Mouse (Mus musculus) gastrocnemius, postnatal 10 days (tissue): ENCODE results near the gene Itsn1. TPM values are rescaled to one million over a fixed set of nuclear protein-coding genes. Genes with fewer than 3 reads are reported as not detected.

Experiments used
- DNase-seq: peaks from one replicate; pipeline ENCODE4 v3.0.0; 2021; ENCODE audit warnings: mixed read lengths
- total RNA-seq, 2 experiments: library from RNA; stranded (reverse); gene quantifications; 2 replicates each; pipeline ENCODE4 v1.2.3; 2021

The Itsn1 gene
- total RNA-seq, 2 experiments from 2014 or later: 60.2 to 81.2 TPM

DNA sequence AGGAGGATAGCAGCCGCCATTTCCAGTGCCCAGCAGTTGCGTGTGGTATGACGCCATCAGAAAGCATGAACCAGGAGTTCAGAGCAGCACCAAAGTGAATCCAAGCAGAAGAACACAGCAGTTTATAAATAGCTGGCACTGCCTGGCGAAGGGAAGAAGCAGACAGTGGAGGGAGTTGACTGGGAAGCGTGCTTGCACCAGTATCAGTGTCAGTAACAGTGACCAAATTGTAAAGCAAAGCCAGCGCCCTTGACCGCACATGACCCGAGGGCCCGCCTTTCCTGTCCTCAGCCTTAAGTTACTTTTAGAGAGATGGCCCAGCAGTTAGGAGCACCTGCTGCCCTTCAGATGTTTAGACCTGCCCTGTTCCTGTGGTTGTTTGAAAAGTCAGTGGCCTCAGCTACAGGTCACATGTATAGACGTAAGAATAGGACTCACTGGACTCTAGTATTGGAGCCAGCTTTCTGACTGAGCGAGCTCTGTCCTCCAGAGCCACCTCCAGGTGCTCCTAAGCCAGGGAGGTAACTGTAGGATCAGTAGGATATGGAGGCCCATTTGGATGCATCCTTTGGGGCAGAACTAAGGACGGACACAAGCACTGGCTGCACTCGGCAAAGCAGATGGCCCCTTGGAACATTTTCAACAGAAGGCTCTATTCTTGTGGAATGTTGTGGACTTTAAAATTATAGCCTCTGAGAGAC, 118.6 kb downstream of the Itsn1 start:
- DNase-seq: peak; percentile 31

DNA sequence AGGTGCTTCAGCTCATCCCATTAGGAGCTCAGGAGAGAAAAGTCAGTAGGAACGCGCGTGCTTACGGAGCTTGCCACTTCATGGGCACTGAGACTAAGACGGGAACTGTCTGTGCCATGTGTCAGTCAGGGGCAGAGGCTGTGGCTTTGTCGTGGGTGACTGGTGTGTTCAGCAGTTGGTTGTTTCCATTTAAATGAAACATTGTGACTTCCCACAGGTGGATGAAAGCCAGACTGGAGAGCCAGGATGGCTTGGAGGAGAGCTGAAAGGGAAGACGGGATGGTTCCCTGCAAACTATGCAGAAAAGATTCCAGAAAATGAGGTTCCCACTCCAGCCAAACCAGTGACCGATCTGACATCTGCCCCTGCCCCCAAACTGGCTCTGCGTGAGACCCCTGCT, 119.4 kb downstream of the Itsn1 start:
- no peak for DNase-seq

DNA sequence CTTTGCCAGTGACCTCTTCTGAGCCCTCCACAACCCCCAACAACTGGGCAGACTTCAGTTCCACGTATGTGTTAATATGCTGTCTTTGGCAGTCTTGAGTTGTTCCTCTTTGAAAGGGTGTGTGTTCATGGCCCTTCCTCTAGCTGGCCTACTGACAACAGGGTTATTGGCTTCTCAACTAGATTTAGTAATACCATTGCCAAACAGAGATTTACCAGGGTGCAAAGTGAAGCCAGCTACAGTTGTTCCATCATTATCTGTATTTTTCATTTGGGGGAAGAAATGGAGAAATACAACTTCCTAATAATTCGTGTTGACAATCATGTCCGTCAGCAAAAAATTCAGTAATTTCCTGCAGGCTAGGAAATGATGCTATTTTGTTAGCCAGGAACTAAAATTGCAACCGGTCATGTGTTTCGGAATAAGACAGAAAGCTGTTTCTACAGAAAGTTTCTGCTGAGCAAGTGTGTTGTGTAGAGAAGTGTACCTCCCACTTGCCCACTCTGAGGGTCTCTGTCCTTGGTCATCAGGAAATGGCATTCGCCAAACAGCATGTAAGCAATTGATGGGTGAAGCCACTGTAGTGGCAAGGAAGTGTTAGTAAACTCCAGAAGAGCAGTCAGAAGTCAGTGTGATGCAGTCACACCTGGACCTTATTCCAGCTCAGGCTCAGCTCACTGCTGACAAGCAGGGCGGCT, 120.0 kb downstream of the Itsn1 start:
- DNase-seq: no peak

DNA sequence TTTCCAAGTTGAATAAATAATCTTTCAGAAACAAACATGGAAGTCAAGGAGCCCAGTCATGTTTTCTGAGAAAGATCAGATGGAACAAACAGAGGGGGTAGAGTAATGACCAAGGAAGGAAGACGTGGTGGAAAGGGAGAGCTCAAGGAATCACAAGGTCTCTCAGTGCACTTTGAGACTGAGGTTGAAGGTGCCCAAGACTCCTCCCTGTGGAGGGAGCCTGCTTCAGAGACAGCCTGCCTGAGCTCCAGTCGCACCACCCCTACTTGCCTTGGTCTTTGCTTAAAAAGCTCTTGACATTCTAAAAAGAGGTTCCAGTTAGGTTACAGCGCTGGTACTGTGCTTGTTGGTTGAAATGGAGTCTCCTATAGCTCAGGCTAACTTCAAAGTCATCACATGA, 121.1 kb downstream of the Itsn1 start:
- DNase-seq: no peak

DNA sequence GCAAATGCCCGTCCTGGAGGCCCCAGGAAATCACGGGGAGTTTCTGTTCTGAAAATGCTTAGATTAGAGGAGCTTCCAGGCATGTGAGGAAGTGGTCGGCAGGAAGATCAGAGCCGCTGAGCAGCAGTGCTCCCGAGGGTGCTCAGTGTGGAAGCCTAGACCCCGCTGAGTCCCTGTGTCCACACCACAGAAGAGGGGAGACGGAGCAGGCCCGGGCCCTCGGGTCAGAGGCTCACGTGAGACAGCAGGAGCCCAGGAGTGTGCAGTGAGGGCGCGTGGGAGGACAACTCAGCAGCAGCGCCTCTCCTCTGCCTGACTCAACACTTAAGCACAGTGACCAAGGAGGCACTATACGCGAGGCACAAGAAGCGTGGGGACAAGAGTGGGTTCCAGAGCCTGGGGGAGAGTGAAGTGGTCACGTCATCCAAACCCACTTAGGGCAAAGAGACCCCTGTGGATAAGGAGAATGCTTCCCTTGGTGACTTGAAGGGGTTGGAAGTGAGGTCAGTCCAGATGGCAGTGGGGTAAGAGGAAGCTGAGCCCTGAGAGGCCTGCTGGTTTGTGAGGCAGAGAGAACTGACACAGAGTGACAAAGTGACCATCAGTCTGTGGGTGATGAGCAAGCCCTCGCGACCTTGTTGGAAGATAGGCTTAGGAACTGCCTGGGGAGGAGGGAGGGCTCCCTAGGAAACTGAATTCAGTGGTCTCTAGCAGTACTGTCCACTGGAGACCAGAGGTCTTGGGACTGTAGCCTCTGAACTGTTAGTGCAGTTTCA, 122.6 kb downstream of the Itsn1 start:
- no peak for DNase-seq

DNA sequence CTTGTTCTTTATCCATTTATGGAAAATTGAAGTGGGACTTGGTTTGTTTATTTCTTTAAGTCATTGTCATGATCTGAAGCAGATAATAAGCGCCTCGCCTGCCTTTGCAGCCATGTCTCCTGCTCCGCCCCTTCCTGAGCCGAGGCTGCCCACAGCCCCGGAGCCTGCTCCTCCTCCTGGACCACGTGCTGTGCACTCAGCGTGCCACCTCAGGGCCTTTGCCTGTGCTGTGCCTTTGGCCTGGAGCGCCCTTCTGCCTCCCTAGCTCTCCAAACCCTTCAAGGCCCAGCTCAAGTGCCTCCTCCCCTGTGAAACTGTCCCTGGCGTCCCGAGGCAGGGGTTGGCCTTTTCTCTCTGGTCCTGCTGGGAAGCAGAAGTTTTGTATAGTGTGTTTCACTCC, 123.7 kb downstream of the Itsn1 start:
- DNase-seq: no peak

DNA sequence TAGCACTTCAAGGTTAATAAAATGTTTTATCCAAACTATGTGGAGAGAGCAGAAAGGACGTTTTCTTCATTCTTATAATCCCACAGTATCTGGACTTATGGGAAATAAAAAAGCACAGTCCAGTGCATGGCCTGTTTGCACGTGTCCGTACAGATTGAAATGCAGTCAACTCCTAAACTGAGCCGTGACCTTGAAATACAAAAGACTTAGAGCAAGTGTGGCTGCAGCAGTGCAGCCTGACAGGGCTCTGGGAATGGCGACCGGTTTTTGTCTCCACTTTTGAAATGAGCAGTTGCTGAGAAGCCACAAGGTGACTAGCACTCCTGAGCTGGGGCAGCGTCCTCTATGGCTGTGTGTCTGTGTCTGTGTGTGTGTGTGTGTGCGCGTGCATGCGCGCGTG, 124.1 kb downstream of the Itsn1 start:
- DNase-seq: no peak

DNA sequence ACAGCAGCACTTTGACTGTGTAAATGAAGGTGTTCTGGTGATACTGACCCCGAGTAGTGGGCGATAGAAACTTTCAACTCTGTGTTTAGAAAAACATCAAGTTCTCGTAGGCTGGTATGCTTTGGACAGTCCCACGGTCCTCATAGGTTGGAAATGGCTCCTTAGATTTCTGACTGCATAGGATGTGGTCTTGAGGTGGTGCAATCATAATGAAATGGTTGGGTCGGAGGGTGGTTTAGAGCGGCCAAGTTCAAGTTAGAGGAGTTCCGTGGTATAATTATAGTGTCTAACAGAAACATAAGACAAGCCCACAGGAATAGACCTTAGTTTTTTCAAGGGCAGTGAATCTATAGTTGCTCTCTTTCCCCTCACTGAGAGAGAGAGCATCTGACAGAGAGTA, 129.6 kb downstream of the Itsn1 start:
- DNase-seq: no peak

DNA sequence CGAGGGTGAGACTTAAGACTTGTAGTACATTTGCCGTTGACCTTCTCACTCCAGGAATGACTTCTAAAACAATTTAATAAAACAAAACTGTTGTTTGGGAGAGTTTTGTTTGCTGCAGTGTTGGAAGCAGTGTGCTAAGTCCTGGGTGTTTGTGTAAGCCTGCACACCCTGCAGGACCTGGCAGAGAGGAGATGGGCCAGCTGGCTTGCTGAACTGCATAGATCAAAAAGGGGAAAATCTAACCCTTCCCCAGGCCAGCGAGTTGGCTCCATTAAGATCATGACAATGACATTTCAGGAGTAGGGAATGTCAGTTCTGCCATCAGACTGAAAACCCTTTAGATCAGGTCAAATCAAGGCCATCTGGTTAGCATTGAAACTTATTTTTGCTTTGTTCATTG, 130.1 kb downstream of the Itsn1 start:
- DNase-seq: no peak

DNA sequence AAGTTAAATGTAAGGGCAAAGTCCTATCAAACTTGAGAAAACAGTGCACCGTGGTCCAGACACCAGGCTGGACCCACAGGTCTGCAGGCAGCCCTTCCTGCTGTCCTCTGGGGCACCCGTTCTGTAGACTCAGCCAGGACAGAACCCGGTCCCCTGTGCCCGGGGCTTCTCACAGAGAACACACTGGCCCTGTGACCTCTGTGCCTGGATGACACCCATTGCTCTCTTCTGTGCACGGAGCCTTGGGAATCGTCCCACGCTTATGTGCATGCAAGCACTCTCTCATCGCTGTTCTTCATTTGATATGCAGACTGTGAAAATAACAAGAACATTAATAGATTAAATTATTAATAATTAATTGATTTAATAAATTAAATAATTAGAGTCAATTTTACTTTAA, 130.9 kb downstream of the Itsn1 start:
- no peak for DNase-seq

DNA sequence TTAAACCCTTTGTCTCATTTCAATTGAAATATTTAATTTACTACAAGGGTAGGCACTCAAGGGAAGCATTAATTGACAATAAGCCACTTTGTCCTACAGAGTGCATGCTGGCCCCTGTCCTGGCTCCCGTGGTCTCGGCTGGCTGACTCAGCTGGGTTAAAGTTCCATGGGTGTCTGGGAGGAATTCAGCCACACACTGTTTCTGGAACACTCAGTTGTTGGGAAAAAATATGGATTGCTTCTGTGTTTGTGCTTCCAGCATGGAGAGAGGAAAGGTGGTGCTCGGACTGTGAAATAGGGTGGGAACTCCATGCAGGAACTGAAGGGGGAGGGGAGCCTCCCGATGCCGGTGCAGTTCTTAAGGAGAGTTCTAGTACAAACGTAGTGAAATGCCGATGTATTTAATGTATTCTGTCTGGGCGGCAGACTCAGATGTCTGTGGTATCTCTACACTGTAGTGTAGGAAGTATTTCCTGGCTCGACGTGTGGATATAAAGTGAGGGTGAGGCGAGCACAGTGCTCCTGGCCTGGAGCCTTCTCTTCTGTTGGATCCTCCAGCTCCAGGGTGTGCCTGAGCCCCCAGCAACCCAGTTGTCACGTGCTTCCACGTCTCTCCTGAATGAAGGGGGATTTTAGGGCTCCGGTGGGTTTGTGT, 131.5 kb downstream of the Itsn1 start:
- DNase-seq: no peak

DNA sequence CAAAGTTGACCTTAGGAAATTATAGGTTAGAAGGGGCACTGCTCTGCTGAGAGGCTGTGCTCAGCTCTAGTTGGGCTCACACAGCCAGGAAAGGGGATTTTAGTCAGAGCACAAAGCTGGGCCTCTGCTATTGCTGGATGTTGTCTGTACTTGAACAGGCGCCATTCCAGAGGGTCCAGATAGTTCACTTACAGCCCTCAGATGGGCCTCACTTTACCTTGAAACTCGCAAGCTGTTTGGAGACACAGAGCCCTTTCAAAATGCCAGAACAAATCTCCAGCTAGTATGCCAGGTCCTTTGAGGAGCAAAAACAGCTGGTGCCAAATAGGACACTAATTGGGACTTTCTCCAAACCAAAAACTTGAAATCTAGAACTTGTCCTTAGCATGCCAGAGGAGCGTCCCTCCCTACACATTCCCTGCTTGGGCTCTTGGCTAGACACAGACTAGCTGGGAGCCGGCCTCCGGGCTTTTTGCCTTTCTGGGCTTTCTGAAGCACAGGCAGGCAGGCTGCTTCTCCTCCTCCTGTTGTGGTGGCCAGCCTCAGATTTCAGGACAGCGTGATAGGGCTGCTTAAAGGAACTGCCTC, 132.8 kb downstream of the Itsn1 start:
- DNase-seq: peak; percentile 70

DNA sequence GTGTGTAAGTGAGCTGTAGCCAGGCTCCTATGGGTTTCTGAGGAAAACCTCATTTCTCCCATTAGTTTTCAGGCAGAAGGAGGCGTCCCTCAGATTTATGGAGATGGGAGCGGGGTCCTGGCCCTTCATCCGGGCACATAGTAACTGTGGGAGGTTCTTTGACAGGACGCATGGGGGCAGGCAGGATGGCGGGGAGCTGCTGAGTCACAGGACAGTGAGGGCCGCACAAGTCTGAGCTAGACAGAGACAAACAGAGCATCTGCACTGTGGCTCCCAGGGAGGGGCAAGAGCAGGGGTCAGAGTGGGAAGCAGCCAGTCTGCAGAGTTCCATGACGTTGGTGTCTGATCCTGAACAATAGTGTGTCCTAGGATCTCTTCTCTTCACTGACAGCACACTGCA, 133.8 kb downstream of the Itsn1 start:
- DNase-seq: peak; percentile 44

DNA sequence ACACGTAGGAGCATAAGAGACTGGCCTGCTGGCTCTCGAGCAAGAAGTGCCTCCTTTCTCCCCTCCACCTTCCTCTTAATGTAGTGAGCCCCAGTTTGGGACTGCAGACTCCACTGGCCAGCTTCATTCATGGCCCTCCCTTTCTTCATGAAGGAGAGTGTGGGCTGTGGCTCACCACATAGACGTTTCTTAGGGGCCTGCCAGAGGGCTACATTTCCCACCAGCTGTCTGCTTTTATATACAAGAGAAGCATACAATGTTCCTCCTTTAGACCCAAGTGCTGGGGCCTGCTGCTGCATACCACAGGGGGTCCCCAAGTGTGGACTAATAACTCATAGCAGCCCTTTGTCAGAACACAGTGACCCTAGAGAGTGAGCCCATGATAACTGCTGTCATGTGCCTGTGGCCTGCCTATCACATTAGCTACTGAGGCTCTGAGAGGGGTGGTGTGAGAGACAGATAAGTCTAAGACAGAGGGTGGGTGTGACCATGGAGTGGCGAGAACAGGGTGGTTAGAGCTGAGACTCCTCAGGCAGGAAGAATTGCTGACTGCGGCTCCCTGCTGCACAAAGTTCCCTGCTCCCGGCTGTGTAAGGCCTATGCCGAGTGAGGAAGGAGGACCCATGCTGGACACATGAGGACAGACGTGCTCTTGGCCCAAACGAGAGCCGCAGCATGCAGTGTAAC, 135.7 kb downstream of the Itsn1 start:
- DNase-seq: no peak

DNA sequence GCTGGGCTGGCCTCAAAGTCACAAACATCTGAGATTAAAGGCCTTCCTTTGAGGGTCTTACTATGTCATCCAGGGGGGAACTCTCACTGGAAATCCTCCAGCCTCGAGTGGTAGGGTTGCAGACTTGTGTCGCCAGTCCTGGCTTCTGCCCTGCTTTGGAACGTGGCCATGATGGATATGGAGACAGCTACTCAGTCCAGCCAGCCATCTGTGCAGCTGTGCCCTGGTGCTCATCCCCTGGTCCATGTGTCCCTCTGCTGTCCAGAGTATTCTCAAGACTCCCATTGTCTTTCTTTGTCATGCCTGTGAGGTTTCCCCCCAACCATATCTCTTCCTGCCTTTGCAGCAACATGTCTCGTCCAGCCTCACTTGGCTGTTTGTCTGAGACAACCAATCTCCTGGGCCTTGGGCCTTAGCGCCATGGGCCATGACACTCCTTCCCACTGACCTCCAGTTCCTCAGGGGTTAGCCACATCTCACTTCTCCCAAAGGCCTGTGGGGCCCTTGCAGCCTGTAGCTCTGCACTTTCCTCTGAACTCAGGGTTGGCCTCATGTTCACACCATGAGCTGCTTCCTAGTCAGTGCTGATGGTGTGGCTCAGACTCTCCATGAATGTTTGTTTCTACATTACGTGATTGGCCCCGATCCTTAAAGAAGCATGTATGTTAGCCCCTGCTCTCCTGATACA, 136.6 kb downstream of the Itsn1 start:
- peak; percentile 58 for DNase-seq

DNA sequence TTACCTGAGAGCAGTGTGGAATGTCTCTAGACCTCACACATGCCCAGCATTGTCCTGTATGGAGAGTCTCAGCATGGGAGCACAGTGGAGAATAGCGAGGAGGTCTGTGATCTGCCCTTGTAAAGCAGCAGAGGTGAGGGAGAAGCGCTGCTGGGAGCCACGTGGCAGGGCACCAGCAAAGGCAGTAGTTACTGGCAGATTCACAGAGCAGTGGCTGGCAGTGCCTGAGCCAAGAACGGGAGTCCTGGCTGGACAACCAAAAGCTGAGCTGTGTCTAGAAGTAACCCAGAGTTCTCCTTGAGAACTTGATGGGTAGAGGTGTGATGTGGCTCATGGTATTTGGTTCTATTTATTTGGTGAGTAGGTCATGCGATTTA, 137.2 kb downstream of the Itsn1 start:
- peak; percentile 55 for DNase-seq

DNA sequence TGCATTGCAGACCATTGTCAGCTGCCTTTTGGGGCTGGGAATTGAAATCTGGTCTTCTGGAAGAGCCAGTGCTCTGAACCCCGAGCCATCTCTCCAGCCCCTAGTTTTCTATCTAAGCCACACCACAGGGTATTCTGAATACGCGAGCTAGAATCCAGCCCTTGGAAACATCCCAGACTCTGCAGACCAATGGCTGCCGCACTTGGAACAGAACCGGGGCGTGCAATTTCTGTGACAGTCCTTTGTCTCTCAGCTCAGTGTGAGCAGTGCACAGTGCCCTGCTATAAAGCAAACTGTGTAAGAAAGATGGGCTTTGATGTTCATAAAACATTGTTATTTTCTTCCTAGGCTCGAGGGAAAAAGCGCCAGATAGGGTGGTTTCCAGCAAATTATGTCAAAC, 138.6 kb downstream of the Itsn1 start:
- no peak for DNase-seq

DNA sequence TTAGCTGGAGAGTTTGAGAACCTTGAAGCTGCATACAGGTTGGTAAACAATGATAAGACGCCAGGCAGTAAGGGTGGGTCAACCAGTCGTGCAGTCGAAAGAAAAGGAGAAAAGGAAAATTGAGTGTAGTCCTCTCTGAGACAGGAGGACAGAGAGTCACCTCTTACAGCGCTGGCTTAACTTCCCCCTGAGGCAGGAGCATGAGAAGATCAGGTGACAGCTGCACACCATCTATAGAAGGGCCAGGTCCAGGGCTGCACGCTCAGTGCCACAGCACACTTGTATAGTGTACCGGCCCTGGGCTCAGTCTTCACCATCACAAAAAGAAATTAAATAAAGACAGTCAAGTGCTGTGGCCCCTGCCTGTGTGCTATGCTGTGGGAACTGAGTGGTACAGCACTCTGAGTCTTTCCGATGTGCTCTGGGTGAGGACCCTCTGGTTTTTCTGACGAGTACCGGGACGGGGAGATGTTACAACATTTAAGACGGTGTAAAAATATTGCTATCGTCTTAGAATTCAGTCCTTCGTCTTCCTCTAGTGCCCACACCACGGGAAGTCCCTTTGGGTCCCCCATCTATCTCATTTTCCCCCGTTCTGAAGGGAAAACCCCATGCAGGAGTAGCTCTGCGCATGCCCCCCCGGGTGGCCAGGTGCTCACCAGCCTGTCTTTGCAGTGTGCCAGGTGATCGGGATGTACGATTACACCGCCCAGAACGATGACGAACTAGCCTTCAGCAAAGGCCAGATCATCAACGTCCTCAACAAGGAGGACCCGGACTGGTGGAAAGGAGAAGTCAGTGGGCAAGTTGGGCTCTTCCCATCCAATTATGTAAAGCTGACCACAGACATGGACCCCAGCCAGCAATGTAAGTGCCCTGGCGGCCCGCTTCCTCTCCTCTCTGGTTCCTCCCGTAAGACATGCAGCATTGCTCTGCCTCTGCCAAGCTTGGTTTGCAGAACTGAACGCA, 140.1 kb downstream of the Itsn1 start:
- no peak for DNase-seq

DNA sequence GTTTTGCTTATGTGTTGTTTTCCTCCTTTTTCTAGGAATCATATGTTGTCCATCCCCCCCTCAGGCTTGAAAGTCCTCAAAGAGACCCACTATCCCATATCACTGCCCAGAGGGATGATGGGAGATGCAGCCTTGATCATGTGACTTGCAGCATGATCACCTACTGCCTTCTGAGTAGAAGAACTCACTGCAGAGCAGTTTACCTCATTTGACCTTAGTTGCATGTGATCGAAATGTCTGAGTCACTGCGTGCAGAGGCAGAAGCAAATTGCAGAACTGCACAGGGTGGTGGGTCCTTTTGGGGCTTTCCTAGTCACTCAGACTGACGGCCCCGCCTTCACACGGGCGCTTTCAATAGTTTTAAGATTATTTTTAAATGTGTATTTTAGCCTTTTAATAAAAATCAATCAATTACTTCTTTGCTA, 141.1 kb downstream of the Itsn1 start:
- DNase-seq: no peak

DNA sequence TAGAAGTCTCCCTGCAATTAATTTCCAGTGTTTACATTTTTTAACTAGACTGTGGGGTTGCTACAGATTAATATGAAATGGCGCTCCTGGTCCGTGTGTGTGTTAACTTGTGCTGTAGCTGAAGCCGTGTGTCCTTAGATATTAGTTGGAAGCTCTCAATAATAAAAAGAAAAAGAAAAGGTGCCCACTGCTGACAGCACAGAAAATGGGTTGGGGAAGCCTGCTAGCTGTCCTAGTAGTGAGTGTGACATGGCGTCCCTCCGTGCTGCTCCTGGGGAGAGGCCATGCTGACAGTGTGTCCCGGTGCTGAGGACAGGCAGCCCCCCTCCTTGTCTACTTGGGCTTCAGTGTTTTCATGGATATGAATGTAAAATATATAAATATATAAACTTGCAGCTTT, 142.1 kb downstream of the Itsn1 start:
- no peak for DNase-seq
